Mouse (Mus musculus) midbrain, embryonic 10.5 days (tissue): ENCODE results near the gene Celf5. TPM values are rescaled to one million over a fixed set of nuclear protein-coding genes. Genes with fewer than 3 reads are reported as not detected.

Source experiments
- DNase-seq: peaks from one replicate; pipeline ENCODE4 v3.0.0-alpha.2; 2017; ENCODE audit warnings: low spot score
- H3K27ac ChIP-seq: fragments of 300-500 bp; sonication (generic); replicated peaks from 2 replicates; pipeline ENCODE4 v1.5.1; 2016; ENCODE audit warnings: mild to moderate bottlenecking
- H3K27me3 ChIP-seq: fragments of 300-500 bp; sonication (generic); 2 replicates; pipeline ENCODE4 v1.6.1; 2016; ENCODE audit warnings: low read depth, mild to moderate bottlenecking; ENCODE audit not compliant: poor library complexity, severe bottlenecking
- H3K36me3 ChIP-seq: fragments of 300-500 bp; sonication (generic); 2 replicates; pipeline ENCODE4 v1.6.1; 2016; ENCODE audit warnings: mild to moderate bottlenecking, moderate library complexity
- H3K4me1 ChIP-seq: fragments of 300-500 bp; sonication (generic); 2 replicates; pipeline ENCODE4 v1.6.1; 2016
- H3K4me3 ChIP-seq: fragments of 300-500 bp; sonication (generic); 2 replicates; pipeline ENCODE4 v1.5.1; 2016; ENCODE audit warnings: mild to moderate bottlenecking, moderate library complexity
- H3K9me3 ChIP-seq: fragments of 300-500 bp; sonication (generic); replicated peaks from 2 replicates; pipeline ENCODE4 v1.6.1; 2016; ENCODE audit warnings: mild to moderate bottlenecking
- WGBS: fragments of 180-500 bp; shearing (Covaris S2); methylation state at CpG from one replicate; pipeline ENCODE4 v1.1.7; 2016; 5-methylcytosine and 5-hydroxymethylcytosine counted together
- polyA plus RNA-seq: library from polyadenylated mRNA; unstranded; fragments of >200 nt; fragmentation: Nextera tagmentation; extraction: Ambion mirVana; gene quantifications from 2 replicates; pipeline ENCODE4 v1.2.1, GENCODE M21; 2016

Gene Celf5
- polyA plus RNA-seq, 1 experiment from 2014 or later = 5.0 TPM

DNA sequence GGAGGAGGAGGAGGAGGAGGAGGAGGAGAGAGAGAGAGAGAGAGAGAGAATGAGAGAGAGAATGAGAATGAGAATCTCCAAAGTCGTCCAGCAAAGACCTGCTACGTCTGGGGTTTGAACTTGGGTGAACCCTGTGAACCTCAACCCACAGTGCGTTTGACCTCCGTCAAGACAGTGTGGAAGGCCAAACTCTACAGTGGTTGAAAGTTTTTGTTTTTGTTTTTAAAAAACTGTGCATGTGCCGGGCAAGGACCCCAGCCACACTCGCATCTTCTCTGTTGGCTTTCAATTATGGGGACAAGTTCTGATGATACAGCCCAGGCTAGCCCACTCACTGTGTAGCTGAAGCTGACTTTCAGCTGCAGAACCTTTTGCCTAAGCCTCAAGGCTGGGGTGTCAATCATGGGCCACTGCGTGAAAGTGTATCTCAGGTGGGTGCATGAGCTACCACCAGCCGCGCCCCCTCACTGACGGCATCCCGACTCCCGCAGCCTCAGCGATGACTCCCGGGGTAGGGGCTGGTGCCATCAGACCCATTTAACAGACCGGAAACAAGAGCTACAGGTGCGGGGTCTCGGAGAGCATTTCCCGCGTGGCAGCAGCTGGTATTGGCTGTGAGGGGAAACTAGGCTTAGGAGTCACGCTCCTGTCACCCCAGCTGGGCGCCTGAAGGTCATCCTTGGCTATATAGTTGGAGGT is 50.2 kb downstream of the Celf5 start:
- Histone ChIP-seq H3K27ac (no peak overlapping the region), H3K36me3 (no peaks in the 10 kb centered on the region), H3K9me3 (no peaks in the 10 kb centered on the region), H3K4me1 (peaks cover 40% of the 10 kb centered on the region), H3K27me3 (peaks cover 82% of the 10 kb centered on the region), H3K4me3 (peak overlapping the region; percentile 40; the same call in 1 of the 2 replicates)
- 68% methylated on average over 21 of the region's 21 CpGs for WGBS
- peak; percentile 12 for DNase-seq

DNA sequence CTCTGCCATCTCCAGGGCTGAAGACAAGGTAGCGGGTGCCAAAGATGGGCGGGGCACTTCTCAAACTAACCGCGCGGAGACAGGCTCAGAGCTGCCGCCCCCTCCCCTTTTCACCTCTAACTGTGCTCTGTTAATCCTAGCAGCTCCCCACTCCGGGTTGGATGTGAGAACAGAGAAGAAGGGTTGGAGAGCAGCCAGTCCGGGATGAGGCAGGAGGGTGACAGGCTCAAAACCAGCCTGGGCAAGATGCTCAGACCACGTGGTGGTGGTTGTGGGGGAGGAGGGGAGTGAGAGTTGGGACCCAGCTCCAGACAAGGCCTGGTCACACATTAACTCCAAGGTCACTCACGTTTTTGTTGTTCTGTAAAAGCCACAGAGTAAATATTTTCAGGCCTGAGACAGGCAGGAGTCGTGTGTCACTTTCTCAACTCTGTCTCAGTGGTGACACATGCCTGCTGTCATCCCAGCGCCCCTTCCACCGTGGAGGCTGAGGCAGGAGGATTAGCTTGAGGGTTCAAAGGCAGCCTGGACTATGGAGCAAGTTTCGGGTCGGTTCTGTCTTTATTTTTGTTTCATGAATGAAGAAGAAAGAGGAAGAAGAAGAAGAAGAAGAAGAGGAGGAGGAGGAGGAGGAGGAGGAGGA is 50.9 kb downstream of the Celf5 start:
- Histone ChIP-seq H3K27me3 (peaks cover 85% of the 10 kb centered on the region), H3K4me3 (peak overlapping the region; percentile 81), H3K27ac (peak overlapping the region; percentile 94), H3K4me1 (peaks cover 47% of the 10 kb centered on the region), H3K9me3 (no peaks in the 10 kb centered on the region), H3K36me3 (no peaks in the 10 kb centered on the region)
- 13% methylated on average over 15 of the region's 15 CpGs for WGBS
- DNase-seq = peak; percentile 35

DNA sequence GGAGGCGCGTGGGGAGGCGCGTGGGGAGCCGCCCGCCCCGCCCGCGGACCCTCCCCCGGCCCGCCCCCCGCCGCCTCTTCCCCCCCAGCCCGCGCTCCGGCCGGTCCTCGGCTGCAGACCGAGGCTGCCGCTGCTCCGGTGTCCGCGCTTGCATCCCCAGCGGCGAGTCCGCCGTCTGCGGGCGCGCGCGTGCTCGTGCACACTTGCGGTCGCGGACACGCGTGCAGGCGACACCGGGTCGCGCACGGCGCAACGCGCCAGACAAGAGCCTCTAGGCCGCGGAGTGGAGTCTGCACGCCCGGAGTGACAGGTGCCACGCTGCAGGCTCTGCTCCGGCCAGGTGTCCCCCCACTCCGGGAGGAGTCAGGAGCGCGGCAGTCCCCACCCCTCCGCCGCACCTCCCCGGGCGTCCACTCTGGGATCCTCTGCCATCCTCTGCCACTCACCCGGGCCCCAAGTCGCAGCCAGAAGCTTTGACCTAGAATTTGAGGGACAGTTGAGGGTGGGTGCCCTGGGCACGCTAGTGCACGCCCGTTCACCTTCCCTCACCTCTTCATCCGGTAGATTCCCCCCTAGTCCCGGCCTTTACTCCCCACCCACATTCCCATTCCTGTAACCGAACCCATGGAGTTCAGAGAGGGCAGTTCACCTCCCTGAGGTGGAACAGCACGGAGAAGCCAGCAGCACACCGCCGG is 51.5 kb downstream of the Celf5 start:
- 2% methylated on average over 64 of the region's 70 CpGs for WGBS
- H3K4me1 ChIP-seq = peaks cover 54% of the 10 kb centered on the region
- no peaks in the 10 kb centered on the region for H3K36me3 ChIP-seq
- peak; percentile 40 for DNase-seq
- H3K27ac ChIP-seq = peak overlapping the region; percentile 94
- H3K27me3 ChIP-seq = peaks cover 85% of the 10 kb centered on the region
- no peaks in the 10 kb centered on the region for H3K9me3 ChIP-seq
- peak overlapping the region; percentile 81 for H3K4me3 ChIP-seq

DNA sequence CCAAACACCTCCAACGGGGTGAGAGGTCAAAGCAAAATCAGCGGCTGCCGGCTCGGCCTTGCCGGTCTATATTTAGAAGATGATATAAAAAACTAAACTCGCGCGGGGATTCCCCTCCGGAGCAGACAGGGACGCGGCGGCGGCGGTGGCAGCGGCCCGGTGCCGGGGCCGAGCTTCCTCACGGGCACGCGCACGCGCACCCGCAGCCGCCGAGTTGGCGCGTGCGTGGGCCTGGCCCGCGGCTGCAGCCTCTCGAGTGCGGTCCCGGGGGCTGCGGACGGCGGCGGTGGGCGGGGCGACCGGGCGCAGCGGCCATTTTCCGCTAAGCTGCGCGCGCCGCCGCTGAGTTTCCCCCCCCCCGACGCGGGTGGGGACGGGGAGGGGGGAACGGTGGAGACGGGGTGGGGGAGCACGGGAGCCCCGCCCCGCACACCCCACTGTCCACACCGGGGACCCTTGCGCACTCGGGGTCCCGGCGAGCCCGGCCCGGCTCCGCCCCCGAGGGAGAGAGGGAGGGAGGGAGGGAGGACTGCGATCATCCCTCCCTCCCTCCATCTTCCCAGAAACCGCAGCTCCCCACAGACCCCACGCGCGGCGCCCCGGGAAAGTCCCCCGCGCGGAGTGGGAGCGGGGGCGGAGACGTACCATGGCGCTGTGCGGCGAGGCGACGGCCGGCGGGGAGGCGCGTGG is 52.2 kb downstream of the Celf5 start:
- under 1% methylated on average over 71 of the region's 89 CpGs for WGBS
- peak; percentile 80 for DNase-seq
- peak overlapping the region; percentile 81 for H3K4me3 ChIP-seq
- no peaks in the 10 kb centered on the region for H3K36me3 ChIP-seq
- H3K27me3 ChIP-seq = peaks cover 86% of the 10 kb centered on the region
- H3K9me3 ChIP-seq = no peaks in the 10 kb centered on the region
- H3K4me1 ChIP-seq = peaks cover 58% of the 10 kb centered on the region
- H3K27ac ChIP-seq = peak overlapping the region; percentile 94

DNA sequence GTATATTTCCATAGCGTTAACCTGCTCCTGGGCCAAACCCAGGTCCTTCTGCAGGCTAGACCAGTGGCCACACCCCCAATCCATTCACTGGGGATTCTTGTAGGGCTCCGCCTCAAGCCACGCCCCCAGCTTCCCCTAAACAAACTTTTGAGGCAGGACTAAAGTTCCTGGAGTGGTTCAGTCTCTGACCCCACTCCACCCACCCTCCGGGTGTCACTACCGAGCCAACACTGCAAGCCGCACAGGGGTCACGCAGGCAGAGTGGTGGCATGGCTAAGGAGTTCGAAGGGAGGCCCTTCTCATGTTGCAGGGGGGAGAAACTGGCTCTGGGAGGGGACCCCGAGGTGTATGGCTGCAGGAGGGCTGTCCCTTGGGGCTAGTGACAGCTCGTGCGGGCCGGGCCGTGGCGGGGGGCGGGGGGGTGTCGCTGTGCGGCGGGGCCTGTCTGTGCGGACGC is 52.9 kb downstream of the Celf5 start:
- peak overlapping the region; percentile 94 for H3K27ac ChIP-seq
- peak overlapping the region; percentile 81 for H3K4me3 ChIP-seq
- DNase-seq = peak; percentile 72
- H3K9me3 ChIP-seq = no peaks in the 10 kb centered on the region
- H3K4me1 ChIP-seq = peaks cover 64% of the 10 kb centered on the region
- H3K36me3 ChIP-seq = no peaks in the 10 kb centered on the region
- WGBS = under 1% methylated on average over 20 of the region's 20 CpGs
- H3K27me3 ChIP-seq = peaks cover 86% of the 10 kb centered on the region

DNA sequence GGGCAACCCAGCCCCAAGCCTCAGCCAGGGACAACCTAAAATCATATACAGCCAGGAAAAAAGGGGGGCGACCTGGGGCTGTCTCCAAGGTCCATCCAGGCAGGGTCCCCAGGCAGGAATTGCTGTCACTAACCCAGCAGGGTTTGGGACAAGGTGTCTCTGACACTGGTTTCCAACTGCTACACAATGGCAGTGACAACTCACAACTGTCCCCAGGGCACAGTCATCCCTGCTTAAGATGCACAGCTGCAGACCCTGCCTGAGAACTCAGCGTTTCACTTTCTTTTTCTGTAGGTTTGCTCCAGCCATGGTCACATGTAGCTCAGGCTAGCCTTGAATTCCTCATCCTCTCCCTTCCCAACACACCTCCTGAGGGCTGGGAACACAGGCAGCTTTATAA is 53.4 kb downstream of the Celf5 start:
- Histone ChIP-seq H3K27ac (no peak overlapping the region), H3K4me3 (peak overlapping the region; percentile 81), H3K27me3 (peaks cover 86% of the 10 kb centered on the region), H3K36me3 (no peaks in the 10 kb centered on the region), H3K4me1 (peaks cover 68% of the 10 kb centered on the region), H3K9me3 (no peaks in the 10 kb centered on the region; the same call in 1 of the 2 replicates)
- 16% methylated on average over 2 of the region's 2 CpGs for WGBS
- peak; percentile 12 for DNase-seq

DNA sequence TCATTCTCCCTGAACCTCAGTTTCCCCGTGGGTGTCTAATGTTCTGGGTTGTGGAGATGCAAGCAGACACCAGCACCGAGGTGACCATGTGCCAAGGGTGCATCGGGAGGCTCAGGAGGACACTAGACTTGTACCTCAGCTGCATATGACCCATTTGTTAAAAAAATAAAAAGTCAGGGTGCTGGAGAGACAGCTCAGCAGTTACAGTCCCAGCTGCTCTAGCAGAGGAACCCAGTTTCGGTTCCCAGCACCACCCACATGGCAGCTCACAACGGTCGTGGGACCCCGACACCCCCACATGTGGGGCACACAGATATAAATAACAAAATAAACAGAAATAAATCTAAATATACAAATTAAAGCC is 54.0 kb downstream of the Celf5 start:
- Histone ChIP-seq H3K4me1 (peaks cover 64% of the 10 kb centered on the region), H3K9me3 (no peaks in the 10 kb centered on the region; the same call in 1 of the 2 replicates), H3K27ac (no peak overlapping the region), H3K4me3 (peak overlapping the region; percentile 81; the same call in 1 of the 2 replicates), H3K27me3 (peaks cover 86% of the 10 kb centered on the region), H3K36me3 (no peaks in the 10 kb centered on the region)
- DNase-seq = no peak
- WGBS = 90% methylated on average over 7 of the region's 7 CpGs

DNA sequence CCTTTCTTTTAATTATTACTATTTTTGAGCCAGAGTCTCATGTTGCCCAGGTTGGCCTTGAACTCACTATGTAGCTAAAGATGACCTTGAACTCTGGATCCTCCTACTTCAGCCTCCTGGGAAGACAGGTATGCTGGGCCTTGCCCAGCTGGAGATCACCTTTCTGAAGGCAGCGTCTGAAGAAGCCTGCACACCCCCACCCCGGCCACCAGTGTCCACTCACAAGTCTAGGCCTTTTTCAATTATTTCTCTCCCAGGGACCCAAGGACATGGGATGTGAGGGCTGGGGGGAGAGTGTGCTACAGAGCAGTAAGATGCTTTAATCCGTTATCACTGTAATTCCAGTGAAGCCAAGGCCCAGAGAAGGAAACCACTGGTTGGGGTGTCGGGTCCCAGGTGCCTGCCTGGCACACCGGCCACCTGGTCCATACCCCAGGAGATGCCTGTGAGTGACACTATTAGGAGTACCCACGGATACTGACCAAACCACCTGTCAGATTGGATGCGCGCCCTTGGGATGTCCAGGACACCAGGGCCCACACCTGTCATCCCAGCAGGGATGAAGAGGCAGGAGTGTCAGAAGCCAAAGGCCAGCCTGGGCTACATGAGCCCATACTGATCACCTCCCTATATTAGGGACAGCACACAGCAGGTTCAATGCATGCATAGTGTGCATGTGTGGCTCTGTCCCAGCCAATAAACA is 54.6 kb downstream of the Celf5 start:
- Histone ChIP-seq H3K4me3 (no peak overlapping the region), H3K27me3 (peaks cover 85% of the 10 kb centered on the region), H3K4me1 (peaks cover 59% of the 10 kb centered on the region), H3K9me3 (no peaks in the 10 kb centered on the region; the same call in 1 of the 2 replicates), H3K36me3 (no peaks in the 10 kb centered on the region), H3K27ac (no peak overlapping the region)
- 75% methylated on average over 8 of the region's 8 CpGs for WGBS
- DNase-seq = peak; percentile 11

DNA sequence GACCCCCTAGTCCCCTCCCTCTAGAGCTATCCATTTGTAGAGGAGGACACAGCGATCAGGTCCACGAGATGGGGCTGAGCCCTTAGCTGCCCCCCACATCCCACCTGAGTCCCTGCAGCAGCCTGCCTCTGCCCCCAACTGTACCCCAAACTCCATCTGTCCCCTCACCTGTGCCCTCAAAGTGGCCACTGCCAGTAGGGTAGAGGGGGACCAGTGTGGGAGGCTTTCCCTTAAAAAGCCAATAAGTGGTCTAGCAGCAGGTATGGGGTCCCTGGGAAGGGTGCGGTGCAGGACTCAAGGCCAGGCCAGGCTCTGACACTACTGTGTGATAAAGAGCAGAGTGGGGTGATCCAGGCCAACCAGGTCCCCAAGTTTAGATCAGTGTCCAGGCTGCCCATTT is 55.2 kb downstream of the Celf5 start:
- Histone ChIP-seq H3K9me3 (no peaks in the 10 kb centered on the region; the same call in 1 of the 2 replicates), H3K4me3 (peak overlapping the region; percentile 45), H3K36me3 (no peaks in the 10 kb centered on the region), H3K27me3 (peaks cover 88% of the 10 kb centered on the region), H3K27ac (no peak overlapping the region), H3K4me1 (peaks cover 55% of the 10 kb centered on the region)
- 38% methylated on average over 3 of the region's 3 CpGs for WGBS
- no peak for DNase-seq

DNA sequence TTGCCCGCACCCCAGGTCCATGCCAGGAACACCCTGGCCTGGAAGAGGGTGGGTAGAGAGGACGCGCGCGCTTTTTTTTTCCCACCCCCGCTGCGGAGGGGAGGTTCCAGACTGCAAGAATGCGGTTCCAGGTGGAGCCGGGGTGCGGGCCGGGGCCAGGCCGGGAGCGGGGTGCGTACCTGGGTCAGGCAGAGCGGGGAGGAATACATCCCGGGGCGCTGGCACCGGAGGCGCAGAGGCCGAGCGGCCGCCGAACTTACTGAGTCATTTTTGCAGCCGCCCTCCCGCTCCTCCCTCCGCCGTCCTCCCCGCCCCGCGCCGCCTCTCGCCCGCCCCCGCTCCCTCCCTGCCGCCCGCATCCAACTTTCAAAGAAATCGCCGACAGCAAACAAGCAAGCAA is 55.6 kb downstream of the Celf5 start:
- Histone ChIP-seq H3K27me3 (peaks cover 88% of the 10 kb centered on the region), H3K36me3 (no peaks in the 10 kb centered on the region), H3K9me3 (no peaks in the 10 kb centered on the region; the same call in 1 of the 2 replicates), H3K4me1 (peaks cover 55% of the 10 kb centered on the region), H3K4me3 (peak overlapping the region; percentile 45), H3K27ac (no peak overlapping the region)
- DNase-seq = peak; percentile 26
- WGBS = under 1% methylated on average over 37 of the region's 38 CpGs

DNA sequence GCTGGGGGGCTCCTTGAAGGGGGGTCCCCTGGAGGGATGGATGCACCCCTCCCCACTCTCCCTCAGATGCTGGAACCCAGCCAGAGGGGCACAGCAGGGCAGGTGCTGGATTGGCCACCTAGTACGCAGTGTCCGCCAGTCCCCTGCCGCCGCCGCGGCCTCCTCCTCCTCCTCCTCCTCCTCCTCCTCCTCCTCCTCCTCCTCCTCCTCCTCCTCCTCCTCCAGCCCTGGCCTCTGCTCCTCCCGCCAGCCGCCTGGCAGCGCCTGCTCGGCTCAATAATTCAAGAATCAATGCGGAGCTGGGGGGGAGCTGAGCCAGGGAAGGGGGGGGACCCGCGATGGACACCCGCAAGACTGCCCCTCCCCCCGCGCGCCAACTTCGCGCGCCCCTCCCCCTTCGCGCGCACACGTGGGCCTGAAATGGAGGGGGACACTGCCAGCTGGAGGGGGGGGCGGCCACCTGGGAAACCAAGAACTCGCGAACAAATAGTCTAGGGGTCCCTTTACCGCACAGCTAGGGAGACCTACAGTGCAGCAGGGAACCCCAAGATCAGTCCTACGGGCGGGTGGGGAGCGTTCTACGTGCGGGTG is 56.3 kb downstream of the Celf5 start:
- no peak overlapping the region for H3K27ac ChIP-seq
- DNase-seq = peak; percentile 28
- peaks cover 49% of the 10 kb centered on the region for H3K4me1 ChIP-seq
- no peaks in the 10 kb centered on the region; the same call in 1 of the 2 replicates for H3K9me3 ChIP-seq
- WGBS = 3% methylated on average over 29 of the region's 33 CpGs
- H3K36me3 ChIP-seq = no peaks in the 10 kb centered on the region
- H3K27me3 ChIP-seq = peaks cover 88% of the 10 kb centered on the region
- H3K4me3 ChIP-seq = peak overlapping the region; percentile 45
